Mouse (Mus musculus) cerebellum, adult (tissue): ENCODE data around the gene Il18bp.
"Not testable (repeated sequence)": the region's sequence is repeated elsewhere in the genome, so short reads cannot be mapped to it uniquely, and the experiment has no call there.

Experiments used
- ATAC-seq: cut with Nextera tagmentation; 2 replicates; pipeline ENCODE4 v1.9.2; 2017; ENCODE audit warnings: mild to moderate bottlenecking, moderate library complexity, mixed read lengths; ENCODE audit not compliant: insufficient number of reproducible peaks, low FRiP score, low TSS enrichment

Gene Il18bp

GRCm38 (mm10) chr7:102018590-102018989, at the start of gene Il18bp:
Il18bp (minus strand) TSS chr7:102018690.
- no peak for ATAC-seq

DNA sequence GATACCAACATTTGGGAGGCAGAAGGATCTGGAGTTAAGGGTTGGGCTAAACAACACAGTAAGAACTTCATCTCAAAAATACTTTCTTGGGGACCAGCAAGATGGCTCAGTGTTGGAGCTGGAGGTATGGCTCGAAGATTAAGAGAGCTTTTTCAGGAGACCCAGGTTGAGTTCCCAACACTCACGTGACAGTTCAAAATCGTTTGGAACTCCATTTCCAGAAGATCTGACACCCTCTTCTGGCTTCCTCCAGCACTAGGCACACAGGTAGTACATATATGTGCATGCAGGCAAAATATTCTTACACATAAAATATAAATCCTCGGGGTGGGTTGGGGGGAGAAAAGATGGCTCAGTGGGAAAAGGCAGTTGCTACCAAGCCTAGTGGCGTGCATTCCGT, 47.9 kb upstream of the Il18bp start:
- ATAC-seq: no peak

GRCm38 (mm10) chr7:102065046-102065891, 46.8 kb upstream of the Il18bp start, which contains the start of the genes Rnf121, Xndc1 and Xntrpc:
Rnf121 (minus strand) TSS chr7:102065469.
Xndc1 (plus strand) TSS chr7:102065511.
Xntrpc (plus strand) TSS chr7:102065713.
- peak; percentile 95 for ATAC-seq

DNA sequence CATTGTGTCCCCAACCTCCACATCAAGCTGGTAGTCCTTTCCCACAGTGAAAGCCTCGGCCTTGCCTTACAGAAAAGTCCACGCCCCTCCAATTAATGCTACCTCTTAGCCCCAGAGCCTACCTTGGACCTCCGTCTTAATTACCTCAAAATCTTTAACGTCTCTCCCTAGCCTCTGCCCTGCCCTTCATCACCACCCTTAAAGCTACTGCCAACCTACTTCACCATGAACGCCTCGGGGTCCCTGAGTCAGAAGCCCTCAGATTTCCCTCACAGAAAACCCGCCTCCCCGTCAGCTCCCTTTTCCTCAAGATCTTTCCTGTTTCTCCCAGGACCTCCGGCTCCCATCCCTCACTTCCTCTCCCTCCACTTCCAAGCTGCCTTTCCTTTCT, 46.2 kb upstream of the Il18bp start:
- no peak; the same call in 1 of the 2 replicates for ATAC-seq

GRCm38 (mm10) chr7:102063891-102064290, 45.4 kb upstream of the Il18bp start:
- no peak for ATAC-seq

GRCm38 (mm10) chr7:102062203-102062602, 43.7 kb upstream of the Il18bp start:
- ATAC-seq: no peak

DNA sequence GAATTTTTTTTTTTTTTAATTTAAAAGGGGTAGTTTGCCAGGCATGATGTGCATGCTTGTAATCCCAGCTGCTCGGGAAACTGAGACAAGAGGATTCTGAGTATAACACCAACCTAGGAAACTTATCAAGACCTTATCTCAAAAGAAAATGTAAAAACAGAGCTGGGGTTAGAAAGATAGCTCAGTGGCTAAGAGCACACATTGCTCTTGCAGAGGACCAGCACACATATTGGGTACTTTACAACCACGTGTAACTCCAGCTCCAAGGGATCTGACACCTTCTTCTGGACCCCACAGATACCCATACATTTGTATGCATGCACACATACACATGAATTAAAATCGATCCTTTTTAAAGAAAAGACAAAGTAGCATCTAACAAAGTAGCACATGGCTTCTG, 42.9 kb upstream of the Il18bp start:
- ATAC-seq: no peak

DNA sequence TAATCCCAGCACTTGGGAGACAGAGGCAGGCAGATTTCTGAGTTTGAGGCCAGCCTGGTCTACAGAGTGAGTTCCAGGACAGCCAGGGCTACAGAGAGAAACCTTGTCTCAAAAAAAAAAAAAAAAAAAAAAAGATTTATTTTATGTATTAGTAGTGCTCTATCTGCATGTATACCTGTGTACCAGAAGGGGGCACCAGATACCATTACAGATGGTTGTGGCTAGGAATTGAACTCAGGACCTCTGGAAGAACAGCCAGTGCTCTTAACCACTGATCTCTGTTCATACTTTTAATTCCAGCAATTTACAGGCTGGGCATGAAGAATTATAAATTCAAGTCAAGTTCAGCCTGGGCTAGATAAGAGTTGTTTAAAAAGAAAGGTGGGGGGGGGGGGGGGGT, 30.0 kb upstream of the Il18bp start:
- not testable (repeated sequence) for ATAC-seq

DNA sequence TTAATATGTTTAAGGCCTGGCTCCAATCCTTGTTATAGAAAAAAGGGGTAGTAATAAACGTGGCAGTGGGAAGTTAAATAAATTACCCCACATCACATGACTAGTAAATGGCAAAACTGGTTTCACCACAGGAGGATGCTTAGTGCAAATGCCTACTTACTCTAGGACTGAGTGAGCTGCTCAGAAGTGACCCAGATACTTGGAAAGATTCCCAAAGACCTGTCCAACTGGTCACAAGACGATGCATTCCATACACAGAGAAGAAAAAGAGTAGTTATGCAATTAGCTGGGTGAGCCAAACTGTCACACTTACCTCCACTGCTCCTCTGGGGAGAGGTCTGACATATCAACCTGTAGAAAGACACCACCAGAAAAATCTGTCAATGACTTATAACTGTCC, 23.8 kb upstream of the Il18bp start:
- ATAC-seq: no peak

DNA sequence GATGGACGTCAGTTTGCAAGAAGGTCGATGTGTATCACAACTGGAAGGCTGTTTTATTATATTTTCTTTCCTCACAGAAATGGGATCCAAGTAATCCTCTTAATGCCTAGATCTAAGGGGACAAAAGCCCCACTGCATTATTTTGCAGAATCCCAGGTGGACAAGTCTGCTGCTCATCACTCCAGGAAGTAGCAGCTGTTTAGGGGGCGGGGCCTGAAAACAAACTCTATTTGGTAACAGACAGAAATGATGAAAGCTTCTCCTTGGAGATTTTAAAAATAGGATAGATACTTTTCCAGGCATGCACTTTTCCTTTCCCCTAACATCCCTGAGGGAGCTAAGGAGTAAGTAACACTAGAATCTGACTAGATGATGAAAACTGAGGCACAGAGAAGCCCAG, 18.8 kb upstream of the Il18bp start:
- ATAC-seq: no peak

DNA sequence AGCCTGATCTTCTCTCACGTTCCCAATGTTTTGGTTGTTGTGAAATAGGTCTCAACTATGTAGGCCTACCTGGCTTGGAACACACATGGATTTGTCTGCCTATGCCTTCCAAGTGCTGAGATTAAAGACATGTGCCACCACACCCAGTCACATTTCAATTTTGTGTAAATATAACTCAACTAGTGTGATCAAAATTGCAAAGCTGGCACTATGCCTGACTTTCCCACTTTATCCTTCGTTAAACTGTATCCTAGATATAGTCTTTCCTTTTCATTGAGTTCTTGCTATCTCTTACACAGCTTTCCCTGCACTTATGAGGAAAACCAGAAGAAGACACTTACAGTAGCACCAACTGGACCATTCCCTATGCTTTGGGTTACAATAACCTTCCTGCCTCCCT, 17.0 kb upstream of the Il18bp start:
- ATAC-seq: no peak

DNA sequence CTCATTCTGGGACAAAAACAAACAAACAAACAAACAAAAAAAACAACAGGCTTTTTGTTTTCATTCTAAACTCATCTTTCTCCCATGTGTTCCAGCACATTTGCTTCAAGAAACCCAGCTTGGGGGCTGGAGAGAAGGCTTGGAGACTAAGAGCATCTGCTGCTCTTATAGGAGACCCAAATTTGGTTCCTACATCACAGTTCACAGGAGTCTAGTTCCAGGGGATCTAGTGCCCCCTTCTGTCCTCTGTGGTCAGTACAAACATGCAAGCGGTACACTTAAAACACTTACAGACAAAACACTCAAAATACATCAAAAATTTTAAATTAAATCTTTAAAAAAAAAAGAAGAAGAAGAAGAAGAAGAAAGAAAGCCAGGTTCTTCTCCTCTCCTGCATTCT, 16.4 kb upstream of the Il18bp start:
- no peak for ATAC-seq

DNA sequence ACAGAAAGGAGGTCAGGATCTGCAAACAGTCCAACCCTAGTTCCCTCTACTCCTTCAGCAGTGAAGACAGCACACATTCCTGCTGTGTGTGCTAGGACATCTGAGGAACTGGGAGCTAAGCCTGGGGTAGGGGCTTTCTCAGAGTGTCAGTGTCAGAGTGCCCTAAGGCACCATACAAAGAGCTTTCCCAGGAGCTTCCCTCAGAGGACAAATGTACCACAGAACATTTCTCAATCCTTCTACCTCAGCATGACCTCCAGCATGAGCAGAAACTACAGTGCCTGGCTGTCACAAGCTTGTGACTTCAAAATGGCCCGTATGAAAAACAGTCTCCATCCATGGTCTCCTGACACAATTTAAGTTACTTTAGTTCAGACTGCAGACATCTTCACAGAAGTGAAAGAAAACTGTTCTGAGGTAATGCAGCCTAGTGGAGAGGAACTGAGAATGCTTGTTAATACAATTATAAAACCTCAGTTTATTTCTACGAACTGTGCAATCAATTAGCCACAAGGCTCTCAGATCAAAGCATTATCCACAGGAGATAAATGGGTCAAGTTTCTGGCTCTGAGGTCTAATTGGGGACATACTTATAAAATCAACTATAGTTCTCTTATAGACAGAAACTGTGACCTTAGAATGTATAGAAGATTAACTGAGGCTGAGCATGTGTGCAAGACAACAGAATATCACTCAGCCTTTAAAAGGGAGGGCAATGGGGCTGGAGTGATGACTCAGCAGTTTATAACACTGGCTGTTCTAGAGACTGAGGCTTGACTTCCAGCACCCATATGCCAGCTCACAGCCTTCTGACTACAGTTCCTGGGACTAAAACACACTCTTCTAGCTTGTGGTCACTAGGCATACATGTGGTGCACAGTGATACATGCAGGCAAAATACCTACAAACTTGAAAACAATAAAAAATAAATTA, 7.0 kb upstream of the Il18bp start:
- ATAC-seq: no peak

DNA sequence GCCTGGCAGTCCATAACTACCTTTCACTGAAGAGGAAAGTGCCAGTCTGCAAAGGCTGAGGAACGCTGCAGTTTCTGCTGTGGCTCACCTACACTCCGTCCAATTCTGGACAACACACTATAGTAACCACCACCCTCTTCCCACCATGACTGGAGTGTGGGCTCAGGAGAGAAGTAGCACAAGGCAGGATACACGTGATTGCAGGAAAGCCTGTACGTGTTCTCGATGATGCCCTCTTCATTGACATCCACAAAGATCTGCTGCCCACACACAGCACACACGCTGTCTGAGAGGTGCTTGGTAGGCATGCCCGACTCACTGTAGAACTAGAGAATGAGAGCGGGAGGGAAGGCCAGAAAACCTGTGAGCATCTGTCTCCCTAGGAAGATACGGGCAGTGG, 5.3 kb upstream of the Il18bp start:
- ATAC-seq: no peak

GRCm38 (mm10) chr7:102020934-102021333, 2.4 kb upstream of the Il18bp start:
- ATAC-seq: not testable (repeated sequence)

DNA sequence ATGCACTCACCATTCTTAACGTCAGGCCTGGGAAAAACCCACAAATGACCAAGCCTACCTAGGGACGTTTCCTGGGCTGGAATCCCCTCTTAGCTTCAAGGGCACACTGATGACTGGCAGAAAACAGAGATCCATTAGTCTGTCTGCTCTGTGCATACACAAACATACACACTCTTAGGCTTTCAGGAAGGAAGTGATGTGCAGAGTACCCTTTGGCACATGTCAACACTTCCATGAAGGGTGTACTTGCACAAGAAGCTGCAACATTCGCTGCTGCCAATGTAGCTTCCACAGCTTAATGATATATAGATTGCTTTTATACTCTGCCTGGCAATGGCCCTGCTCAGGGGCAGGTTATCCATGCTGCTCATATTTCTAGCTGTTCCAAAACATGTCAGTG, 872 bp upstream of the Il18bp start:
- no peak for ATAC-seq

DNA sequence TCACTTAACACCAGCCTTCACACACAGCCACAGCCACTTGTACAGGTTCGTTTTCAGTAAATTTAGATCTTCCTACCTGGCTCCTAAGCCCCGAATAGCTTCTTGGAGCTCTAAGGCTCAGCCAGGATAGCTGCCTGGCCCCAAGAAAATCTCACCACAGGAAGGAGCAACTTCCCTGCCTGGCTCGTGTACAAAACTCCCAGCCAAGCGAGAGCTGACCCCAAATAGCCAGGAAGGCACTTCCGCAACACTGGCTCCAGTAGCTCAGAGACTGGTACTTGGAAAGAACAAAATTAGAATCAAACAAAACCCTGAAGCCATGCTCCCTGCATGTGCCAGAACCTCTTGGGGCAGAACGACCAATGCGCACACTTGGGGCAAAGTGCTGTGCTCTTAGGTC, 456 bp downstream of the Il18bp start:
- ATAC-seq: 0 out of 2 replicates have a peak, but pooled peaks have one; percentile 17

GRCm38 (mm10) chr7:102017452-102017851, 1.0 kb downstream of the Il18bp start:
- no peak for ATAC-seq

- no peak for ATAC-seq
These were observed 1.6 kb downstream of the Il18bp start for GRCm38 (mm10) chr7:102016936-102017335.

- no peak for ATAC-seq
These were observed 3.5 kb downstream of the Il18bp start for GRCm38 (mm10) chr7:102014995-102015394.

- ATAC-seq: no peak
These were observed 5.1 kb downstream of the Il18bp start for GRCm38 (mm10) chr7:102013416-102013815.
